Mouse (Mus musculus) telencephalon, adult 2 months (tissue): ENCODE results near the gene Cdc6.
"Not testable (repeated sequence)": the region's sequence is repeated elsewhere in the genome, so short reads cannot be mapped to it uniquely, and the experiment has no call there.

Experiments
- DNase-seq: peaks from one replicate; pipeline ENCODE4 v3.0.0-alpha.2; 2011; ENCODE audit warnings: low read depth, low spot score

Gene Cdc6

DNA sequence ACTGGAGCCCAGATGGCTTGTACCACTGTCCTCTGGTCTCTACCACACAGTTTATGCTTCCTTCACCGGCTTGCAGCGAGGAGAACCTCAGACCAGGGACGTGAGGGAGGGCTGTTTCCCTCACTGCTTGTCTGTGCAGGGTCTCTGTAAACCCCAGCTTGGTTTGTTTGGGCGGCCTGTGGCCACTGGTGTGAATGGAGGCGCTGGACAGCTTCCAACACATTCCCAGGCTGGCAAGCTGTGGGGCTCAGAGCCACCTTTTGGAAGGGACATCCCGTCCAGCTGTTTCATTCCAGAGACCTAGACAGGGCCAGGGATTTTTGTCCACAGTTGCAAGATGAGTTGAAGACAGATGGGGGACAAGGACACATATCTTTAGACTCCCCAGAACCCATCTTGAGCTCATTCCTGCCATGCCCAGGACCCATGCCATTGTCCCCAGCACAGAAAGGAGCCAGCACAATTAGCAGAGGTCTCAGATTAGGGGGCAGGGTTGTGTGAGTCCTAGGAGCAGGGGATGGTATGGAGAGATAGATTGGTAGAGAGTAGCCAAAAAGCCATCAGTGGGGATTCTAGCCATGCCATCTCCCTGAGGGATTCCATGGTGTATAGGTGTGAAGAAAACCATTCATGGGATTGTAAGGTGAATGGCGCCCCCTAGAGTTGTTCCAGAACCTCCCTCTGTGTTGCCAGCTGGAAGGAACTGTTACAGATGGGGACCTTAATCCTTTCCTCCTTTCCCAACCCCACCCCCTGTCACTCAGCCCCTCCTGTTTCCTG lies 24.1 kb downstream of the Cdc6 start:
- DNase-seq = no peak

DNA sequence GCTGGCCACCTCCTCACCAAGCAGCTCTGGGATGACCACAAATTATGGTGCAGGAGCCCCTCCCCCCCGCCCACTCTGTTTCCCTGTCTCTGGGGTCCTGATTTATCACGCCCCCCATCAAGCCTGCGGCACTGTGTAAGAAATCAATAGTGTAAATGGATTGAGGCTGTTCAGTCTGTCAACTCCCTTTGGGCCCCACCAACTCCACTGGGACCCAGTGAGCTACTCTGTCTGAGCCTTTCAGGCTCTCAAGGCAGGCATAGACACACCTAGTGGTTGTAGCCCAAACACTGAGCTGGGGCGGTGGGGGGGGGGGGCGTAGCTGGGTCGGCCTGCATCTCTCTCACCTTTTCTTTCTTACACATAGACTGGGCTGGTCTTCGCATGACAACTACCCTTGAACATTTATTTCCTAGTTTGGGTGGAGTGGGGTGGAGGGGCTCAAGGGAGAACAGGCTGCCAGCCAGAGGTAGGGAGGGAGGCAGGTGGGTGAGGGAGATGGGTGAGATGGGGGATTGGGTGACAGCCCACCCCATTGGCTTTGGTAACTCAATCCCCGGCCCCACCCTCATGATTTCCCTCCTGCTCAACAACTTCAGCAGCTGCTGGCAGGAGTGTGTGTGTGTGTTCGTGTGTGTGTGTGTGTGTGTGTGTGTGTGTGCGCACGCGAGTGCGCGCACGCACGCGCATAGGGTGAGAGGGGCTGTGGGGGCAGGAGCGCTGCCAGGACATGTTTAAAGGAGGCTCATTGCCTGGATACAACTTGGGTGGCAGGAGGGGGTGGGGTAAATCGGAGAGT lies 24.9 kb downstream of the Cdc6 start:
- DNase-seq = no peak

DNA sequence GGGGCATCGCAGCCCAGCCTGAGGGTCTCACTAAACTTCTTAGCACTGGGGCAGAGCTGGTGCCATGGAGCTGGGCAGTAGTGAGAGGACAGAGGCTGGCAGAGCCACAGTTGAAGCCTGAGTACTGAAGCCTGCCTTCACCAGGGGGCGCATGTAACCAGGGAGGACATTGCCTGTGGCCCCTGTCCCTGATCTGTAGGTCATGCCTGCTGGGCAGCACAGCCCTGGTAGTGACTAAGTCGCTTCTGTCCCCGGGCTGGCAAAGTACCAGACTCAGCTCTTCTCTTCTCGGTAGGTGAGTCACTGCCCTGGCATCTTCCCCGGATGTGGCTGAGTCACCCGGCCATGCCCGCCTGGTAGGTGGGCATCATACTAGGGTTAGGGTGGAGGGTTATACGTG lies 25.6 kb downstream of the Cdc6 start:
- no peak for DNase-seq

DNA sequence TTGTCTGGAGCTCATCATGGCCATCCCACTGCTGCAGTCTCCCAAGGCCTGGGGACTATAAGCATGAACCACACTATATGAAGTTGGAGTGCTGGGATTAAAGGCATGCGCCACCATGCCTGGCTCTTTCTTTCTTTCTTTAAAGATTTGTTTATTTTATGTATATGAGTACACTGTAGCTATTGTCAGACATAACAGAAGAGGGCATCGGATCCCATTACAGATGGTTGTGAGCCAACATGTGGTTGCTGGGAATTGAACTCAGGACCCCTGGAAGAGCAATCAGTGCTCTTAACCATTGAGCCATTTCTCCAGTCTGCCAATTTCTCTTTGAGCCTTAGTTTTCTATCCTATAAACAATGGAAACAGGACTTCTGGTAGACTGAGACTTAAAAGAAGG lies 26.2 kb downstream of the Cdc6 start:
- DNase-seq = not testable (repeated sequence)

DNA sequence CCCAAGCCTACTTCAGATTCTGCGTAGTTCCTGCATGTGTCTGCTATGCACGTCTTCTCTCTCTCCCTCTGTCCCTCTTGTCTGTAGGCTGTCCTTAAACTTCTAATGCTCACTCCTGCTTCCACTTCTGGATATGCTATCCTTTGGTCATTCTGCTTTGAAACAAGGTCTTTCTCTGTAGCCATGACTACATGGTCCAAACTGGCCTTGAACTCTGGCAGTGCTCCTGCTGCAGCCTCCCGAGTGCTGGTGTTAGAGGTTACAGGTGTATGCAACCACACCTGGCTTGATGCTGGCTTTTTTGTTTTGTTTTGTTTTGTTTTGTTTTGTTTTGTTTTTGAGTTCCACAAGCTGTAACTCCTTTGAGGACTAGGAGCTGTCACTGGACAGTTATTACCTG lies 26.8 kb downstream of the Cdc6 start:
- no peak for DNase-seq

DNA sequence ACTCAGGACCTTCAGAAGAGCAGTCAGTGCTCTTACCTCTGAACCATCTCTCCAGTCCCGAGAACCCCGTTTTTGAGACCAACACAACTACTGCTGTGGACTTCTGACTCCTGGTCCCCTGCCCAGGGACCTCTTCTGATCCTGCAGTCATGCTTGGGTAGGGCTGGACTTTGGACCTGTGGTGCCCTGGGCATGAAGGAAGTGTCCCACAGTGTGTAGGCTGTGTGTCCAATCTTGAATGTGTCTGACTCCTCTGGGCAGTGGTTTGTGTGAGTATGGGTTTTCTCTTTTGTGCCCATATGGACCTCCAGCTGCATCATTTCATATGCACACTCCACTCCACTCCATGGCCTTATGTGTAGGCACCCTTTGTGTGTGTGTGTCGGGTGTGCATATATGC lies 27.5 kb downstream of the Cdc6 start:
- no peak for DNase-seq

DNA sequence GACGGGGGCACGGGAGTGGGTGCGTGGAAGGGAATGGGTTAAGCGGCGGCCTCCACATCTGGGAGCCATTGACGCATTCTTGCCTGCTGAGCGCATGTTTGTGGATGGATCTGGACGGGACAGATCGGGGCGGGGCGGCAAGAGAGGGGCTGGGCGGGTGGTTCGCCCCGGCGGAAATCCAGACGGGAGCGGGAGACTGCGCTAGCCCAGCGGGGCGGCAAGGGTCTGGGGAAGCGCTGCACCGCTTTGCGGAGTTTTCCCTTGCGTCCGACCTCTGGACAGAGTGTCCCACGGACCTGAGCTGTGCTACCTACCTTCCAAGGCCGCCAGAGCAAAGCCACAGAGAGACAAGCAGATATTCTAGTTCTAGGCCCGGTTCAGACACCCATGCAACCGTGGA lies 28.6 kb downstream of the Cdc6 start:
- DNase-seq = no peak

DNA sequence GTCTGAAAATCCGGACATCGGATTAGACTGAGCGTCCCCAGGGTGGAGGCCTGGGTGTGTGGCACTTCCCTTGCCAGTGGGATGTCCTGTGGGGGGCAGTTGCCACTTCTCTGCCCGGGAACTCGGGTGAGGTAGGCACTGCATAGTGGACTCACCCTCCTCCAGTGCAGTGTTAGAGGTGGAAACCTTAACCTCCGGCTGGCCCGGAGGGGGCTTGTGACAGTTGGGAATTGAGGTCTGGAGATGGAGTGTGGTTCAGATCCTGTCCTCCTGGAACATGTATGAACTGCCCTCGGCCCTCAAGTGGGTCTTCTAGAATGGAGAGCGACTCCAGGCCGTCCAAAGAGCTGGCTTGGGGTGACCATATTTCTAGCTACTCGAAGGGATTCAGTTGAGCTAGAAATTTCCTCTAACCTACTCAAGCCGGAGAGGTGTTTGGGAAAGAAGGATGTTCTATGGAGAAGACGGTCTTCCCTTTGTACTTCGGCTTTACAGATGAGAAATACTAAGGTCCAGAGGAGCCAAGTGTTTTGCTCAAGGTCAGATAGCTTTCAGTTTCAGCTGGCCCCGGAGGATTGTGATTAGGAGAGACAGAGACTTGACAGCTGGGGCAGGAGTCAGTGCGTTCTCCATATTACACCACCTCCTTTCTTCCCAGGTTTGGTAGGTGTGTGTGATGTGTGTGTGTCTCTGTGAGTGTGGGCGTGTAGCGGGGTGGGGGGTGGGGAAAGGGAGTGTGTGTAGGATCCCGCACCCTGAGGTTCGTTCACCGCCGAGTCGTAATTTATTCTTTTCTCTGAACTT lies 29.2 kb downstream of the Cdc6 start:
- DNase-seq = no peak

DNA sequence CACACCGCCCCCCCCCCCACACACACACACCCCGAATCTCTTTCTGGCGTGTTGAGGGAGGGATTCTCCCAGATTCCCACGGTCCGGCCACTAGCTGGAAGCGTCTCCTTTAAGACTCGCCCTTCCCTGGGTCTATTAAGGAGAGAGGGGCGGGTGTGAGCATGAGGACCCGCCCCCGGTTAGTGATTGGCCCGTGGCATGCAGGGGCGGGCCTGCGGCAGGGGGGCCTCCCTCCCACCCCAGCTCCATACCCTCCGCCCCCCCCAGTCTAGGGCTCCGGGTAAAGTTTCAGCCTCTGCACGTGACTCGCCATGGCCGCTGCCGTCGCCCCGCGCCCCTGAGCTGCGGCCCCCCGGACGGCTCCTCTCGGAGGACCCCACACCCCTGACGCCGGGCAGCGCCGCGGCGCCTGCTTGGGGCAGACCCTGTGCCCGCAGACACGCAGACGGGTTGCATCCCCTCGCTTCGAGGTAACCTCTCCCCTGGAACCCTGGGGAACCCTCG lies 29.9 kb downstream of the Cdc6 start:
- no peak for DNase-seq

DNA sequence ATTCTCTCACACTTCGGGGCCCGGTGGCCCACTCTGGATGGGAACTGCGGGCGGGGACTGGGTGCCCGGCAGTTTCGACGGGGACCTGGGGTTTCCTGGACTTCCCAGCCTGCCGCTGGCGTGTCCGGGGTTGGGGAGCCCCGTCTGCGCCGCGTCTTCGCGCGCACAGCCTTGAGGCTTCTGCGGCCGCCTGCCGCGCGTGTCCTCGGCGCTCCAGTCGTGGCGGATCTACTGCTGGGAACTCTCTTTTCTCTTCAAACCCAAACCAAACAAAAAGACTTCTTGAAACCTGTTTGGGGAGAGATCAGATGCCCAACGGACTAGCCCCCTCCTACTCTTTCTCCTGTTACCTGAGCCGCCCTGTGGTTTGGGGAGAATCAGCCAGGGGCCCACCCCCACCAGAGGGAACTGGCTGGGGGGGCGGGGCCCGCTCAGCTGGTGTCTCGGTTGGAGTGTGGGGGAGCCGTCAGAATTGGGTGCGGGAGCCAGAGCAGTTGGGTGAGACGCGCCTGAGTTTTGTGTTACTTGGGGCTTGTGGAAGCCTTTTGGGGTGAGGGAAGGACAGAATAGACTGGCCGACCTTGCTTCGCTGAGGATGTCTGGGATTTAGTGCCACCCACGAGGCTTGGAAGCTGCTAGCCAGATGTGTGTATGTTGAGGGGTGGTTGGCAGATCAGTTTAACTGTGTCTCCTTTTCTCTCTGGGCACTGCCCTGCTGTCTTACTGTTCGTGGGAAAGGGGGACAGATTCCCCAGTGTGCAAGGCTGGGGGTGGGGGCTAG lies 30.5 kb downstream of the Cdc6 start:
- DNase-seq = no peak

DNA sequence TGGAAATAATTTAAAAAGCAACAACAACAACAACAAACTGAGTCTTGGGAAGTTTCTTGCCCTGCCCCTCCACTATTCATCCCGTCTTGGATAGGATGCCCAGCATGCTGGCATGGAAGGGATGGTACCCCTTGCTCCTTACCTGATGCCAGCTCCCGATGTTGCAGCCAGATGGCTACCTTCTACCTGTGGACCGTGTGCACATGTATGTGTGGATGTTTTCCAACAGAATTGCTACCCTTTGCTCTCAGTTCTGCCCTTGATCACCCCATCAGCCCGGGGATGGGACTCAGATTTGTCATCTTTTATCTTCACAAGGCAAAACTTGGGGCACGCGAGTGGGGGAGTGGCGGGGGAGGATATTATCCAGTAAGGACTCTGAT lies 31.1 kb downstream of the Cdc6 start:
- no peak for DNase-seq

DNA sequence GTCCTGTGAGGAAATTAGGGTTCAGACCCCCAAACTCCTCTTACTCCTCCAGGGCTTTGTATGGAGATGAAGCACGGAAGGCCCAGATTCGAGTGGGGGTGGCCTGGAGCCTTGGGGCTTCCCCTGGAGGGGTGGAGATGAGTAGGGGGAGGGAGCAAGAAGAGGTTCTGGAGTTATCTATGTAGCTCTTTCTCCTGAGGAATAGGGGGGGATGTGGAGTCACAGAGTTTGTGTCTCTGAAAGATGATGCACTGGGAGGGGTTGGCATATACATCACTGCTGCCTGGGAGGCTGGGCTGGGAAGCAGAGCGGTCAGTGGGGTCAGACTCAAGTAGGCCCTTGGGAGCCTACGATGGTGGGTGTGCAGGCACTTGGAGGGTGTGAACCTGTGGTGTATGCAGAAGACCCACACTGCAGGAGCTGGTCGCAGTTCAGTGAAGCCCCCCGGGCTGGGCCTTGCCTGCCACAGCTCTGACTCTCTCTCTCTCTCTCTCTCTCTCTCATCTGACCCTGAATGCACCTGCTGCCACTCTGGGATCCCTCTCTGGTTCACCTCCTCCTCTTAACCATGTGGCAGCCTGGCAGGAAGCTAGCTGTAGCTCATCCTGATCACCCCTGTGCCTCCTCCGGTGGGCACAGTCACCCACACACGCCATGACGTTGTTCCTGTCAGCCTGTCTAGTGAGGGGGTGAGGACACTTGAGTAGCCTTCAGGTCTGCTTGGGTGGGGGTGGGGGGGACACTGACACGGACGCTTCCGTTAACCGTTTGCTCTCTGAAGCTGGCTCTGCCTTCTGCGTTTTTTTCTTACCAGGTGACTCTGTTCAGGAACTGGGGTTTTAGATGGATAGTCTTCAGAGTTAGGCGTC lies 31.7 kb downstream of the Cdc6 start:
- no peak for DNase-seq

DNA sequence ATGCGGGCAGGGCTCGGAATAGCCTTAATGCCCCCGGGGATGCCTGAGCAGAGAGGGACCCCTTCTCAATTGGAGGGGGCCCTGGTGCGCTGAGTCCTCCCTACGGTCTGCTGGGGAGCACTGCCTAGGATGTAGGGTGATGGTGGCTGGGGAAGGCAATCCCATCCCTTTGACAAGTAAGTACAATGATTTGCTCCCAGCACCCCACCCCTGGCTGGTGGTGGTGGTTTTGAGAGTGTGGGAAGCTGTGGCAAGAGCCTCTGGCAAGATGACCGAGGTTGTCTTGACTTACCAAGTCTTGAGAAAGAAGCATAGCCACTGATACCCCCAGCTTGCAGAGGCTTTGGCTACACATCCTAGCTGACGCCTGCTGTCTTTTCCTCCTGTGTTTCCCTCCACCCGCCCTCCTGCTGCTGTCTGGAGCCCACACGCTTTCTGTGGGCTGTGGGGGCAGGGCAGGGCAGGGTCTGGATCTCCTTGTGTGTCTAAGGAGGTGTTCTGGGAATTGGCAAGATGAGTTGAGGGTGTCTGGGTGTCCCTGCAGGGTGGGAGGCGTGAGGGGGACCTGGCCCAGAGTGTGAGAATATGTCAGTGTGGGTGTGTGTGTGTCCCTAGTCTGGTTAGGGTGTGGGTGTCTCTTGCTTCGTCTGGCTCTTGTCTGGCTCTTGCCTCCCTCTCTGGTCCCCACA lies 32.5 kb downstream of the Cdc6 start:
- DNase-seq = peak; percentile 68

DNA sequence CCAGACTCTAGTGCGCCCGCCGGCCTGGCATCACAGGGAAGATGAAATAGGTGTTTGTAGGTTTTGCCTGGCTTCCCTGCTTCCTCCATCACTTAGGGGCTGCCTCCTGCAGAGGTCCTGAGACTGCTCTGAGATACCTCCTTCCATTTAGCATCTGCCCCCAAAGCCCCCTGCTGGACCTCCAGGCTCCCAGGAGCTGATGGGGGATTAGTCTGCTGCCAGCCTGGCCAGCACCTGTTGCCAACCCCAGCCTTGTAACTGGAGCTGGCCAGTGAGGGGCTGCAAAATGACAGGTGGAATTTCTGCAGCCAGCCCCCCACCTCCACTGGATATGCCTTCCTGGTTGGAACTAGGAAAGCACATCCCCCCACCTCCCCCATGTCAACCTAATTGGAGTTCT lies 33.2 kb downstream of the Cdc6 start:
- DNase-seq = no peak

DNA sequence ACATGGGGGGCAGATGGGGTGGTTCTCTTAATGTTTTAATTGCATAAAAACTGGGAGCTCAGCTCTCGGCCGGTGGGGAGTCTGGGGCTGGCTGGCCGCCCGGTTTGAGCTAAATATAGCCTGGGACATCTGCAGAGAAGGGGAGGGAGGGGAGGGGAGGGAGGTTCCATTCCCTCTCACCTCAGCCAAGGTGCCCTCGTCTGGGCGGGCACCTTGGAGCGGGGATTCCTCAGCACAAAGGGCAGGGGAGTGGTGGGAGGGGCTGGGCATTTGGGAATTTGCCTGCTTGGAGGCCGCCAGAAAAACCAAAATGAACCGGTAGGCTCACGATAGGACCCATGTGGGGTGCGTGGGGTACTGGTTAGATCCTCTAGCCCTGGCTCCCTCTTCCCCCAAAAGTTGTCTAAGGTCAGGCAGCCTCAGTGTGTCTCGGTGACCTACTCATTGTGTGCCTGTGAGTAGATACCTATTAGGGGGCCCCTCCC lies 33.8 kb downstream of the Cdc6 start:
- DNase-seq = peak; percentile 66

DNA sequence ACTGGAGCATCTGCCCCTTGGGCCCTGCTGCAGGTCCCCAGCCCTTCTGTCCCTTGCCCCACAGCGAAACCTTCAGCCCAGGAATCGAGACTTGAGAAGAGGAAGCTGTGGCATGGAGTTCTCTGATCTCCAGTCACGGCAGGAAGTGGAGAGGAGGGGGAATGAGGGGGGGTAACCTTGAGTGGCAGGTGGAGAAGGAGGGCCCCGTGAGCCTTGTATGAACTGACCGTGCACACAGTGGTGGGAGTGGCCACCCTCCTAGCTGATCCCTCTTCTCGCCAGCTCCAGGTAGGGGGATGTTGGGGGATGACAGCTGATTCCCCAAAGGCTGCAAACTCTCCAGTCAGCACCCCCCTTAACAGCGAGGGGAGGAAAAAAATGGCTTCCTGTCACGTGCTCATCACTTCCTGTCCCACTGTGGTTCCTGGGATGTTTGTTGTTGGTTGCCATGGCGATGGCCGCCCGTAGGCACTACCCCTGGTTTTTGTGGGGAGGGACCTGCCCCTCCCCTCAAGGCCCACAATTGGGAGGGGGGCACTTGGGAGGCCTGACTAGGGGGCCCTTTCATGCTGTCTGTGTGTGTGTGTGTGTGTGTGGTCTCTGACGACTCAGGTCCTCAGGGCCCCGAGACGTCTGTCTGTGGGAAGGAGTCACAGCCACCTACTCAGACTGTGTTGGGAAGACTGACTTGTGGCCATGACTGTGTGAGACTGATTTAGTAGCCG lies 34.4 kb downstream of the Cdc6 start:
- peak; percentile 58 for DNase-seq

DNA sequence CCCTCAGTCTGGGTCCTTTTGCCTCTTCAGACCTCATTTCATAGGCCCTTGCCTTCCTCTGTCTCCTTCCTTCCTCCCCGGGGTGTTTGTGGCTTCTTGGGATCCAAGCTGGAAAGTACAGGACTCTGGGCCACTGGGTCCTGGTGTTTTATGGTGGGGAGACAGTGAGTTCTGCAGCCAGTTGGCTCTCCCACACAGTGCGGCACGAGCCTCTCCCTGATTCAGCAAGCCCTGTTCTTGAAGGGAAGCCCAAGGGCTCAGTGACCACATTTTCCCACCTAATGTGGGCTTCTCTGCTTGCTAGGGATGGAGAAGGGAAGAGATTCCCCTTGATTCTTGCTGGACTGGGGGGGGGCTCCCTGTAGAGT lies 34.9 kb downstream of the Cdc6 start:
- DNase-seq = no peak

DNA sequence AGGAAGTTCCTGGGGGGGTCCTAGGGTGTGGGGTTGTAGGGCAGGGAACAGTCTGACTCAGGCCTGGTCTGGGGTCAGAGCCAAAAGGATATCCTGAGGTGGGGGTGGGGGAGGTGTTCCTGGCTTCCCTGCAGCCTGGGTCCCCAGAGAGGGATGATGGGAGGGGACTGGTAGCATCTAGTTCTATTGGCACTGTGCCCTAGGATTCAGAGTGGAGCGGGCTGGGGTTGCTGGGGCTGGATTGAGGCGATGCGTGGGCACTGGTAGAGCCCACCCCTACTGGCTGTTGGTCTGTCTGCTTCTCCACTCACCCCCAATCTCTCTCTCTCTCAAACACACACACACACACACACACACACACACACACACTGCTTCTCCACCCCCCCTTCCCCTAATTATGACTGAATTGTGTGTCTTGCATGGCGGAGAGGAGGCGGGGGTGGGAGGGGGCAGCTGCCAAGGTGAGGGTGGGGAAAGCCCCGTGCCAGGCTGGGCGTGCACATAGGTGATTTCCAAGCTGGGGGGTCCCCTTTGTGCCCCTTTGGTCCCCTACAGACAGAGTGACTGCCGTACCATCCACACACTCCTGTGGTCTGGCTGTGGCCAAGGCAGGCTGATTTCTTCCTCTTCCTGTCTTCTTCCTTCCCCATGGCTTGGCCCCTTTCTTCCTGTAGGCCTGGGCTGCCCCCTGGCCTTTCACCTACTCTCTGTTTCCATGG lies 35.5 kb downstream of the Cdc6 start:
- DNase-seq = no peak
